Mouse (Mus musculus) embryonic fibroblast, embryonic 13.5 days (primary cell): ENCODE results near the gene Klhl12.

ENCODE experiments used
- CTCF ChIP-seq: IDR thresholded peaks from 2 replicates; pipeline ENCODE4 v1.5.1; 2011; ENCODE audit warnings: mild to moderate bottlenecking, control low read depth, low read length, moderate library complexity, borderline replicate concordance; ENCODE audit not compliant: insufficient read depth
- POLR2A ChIP-seq: IDR thresholded peaks from 2 replicates; pipeline ENCODE4 v1.6.1; 2011; ENCODE audit warnings: low read depth, mild to moderate bottlenecking, control low read depth, low read length, moderate library complexity

GRCm38 (mm10) chr1:134450201-134450600, 5.1 kb upstream of the Klhl12 start:
- TF ChIP-seq CTCF: no peak
- no peak for TF ChIP-seq POLR2A
